Mouse (Mus musculus): ENCODE measurements around the gene Prss35.

Gene Prss35

GRCm38 (mm10) chr9:86742959-86743911, at the start of gene Prss35:
Prss35 (plus strand) TSS chr9:86743649.
- DNase-seq (ENCODE audit: low read depth) = no peak

- no peak for DNase-seq (ENCODE audit: low read depth)
Observed at GRCm38 (mm10) chr9:86693935-86694334, 49.5 kb upstream of the Prss35 start.

- DNase-seq (ENCODE audit: low read depth) = no peak
Observed at GRCm38 (mm10) chr9:86694644-86695043, 48.8 kb upstream of the Prss35 start.

- DNase-seq (ENCODE audit: low read depth) = peak; percentile 46
Observed at GRCm38 (mm10) chr9:86695199-86695817, 48.1 kb upstream of the Prss35 start.

- DNase-seq (ENCODE audit: low read depth) = peak; percentile 76
Observed at GRCm38 (mm10) chr9:86695818-86696261, 47.6 kb upstream of the Prss35 start, which contains the start of gene Me1. Me1 (minus strand) TSS chr9:86695953.

GRCm38 (mm10) chr9:86701264-86701663, 42.2 kb upstream of the Prss35 start:
- DNase-seq (ENCODE audit: low read depth) = no peak

- DNase-seq (ENCODE audit: low read depth) = no peak
Observed at GRCm38 (mm10) chr9:86701844-86702243, 41.6 kb upstream of the Prss35 start.

GRCm38 (mm10) chr9:86707431-86707830, 36.0 kb upstream of the Prss35 start:
- DNase-seq (ENCODE audit: low read depth) = no peak

GRCm38 (mm10) chr9:86708921-86709320, 34.5 kb upstream of the Prss35 start:
- DNase-seq (ENCODE audit: low read depth) = no peak

- peak; percentile 6 for DNase-seq (ENCODE audit: low read depth)
Observed at GRCm38 (mm10) chr9:86710091-86710634, 33.3 kb upstream of the Prss35 start.

- DNase-seq (ENCODE audit: low read depth) = no peak
Observed at GRCm38 (mm10) chr9:86712648-86713047, 30.8 kb upstream of the Prss35 start.

- no peak for DNase-seq (ENCODE audit: low read depth)
Observed at GRCm38 (mm10) chr9:86714089-86714488, 29.4 kb upstream of the Prss35 start.

- no peak for DNase-seq (ENCODE audit: low read depth)
Observed at GRCm38 (mm10) chr9:86716540-86716939, 26.9 kb upstream of the Prss35 start.

GRCm38 (mm10) chr9:86717119-86717518, 26.3 kb upstream of the Prss35 start:
- no peak for DNase-seq (ENCODE audit: low read depth)

GRCm38 (mm10) chr9:86720227-86720626, 23.2 kb upstream of the Prss35 start:
- no peak for DNase-seq (ENCODE audit: low read depth)

- DNase-seq (ENCODE audit: low read depth) = peak; percentile 9
Observed at GRCm38 (mm10) chr9:86720794-86721193, 22.7 kb upstream of the Prss35 start.

- no peak for DNase-seq (ENCODE audit: low read depth)
Observed at GRCm38 (mm10) chr9:86725066-86725465, 18.4 kb upstream of the Prss35 start.

GRCm38 (mm10) chr9:86725604-86726380, 17.7 kb upstream of the Prss35 start:
- no peak for DNase-seq (ENCODE audit: low read depth)

GRCm38 (mm10) chr9:86726381-86726720, 17.1 kb upstream of the Prss35 start:
- no peak for DNase-seq (ENCODE audit: low read depth)

GRCm38 (mm10) chr9:86728214-86728814, 15.1 kb upstream of the Prss35 start:
- DNase-seq (ENCODE audit: low read depth) = no peak

GRCm38 (mm10) chr9:86729084-86729483, 14.4 kb upstream of the Prss35 start:
- DNase-seq (ENCODE audit: low read depth) = no peak

GRCm38 (mm10) chr9:86729811-86730210, 13.6 kb upstream of the Prss35 start:
- DNase-seq (ENCODE audit: low read depth) = no peak

Measured in NIH3T3 (cell line).